Mouse (Mus musculus) cerebellum, adult 9-11 months (tissue): ENCODE measurements around the gene Bbs4.
"Not testable (repeated sequence)": the region's sequence is repeated elsewhere in the genome, so short reads cannot be mapped to it uniquely, and the experiment has no call there.

Experiments
- DNase-seq: peaks from one replicate; pipeline ENCODE4 v3.0.0; 2022

Bbs4 gene

GRCm38 (mm10) chr9:59353253-59353639, at the start of gene Bbs4:
Gene Bbs4, minus strand, starts transcription at chr9:59353508.
- peak; percentile 91 for DNase-seq

GRCm38 (mm10) chr9:59389086-59389485, 35.8 kb upstream of the Bbs4 start:
- DNase-seq = no peak

- no peak for DNase-seq
These were observed 35.0 kb upstream of the Bbs4 start for GRCm38 (mm10) chr9:59388311-59388710.

GRCm38 (mm10) chr9:59387461-59387860, 34.2 kb upstream of the Bbs4 start:
- DNase-seq = no peak

GRCm38 (mm10) chr9:59375626-59376025, 22.3 kb upstream of the Bbs4 start:
- no peak for DNase-seq

- no peak for DNase-seq
These were observed 16.3 kb upstream of the Bbs4 start for GRCm38 (mm10) chr9:59369646-59370045.

- no peak for DNase-seq
These were observed 15.9 kb upstream of the Bbs4 start for GRCm38 (mm10) chr9:59369220-59369619.

- DNase-seq = not testable (repeated sequence)
These were observed 7.2 kb upstream of the Bbs4 start for GRCm38 (mm10) chr9:59360487-59360886.

- DNase-seq = not testable (repeated sequence)
These were observed 4.7 kb upstream of the Bbs4 start for GRCm38 (mm10) chr9:59358041-59358440.

GRCm38 (mm10) chr9:59352586-59353252, 589 bp downstream of the Bbs4 start:
- DNase-seq = peak; percentile 9

- no peak for DNase-seq
These were observed 7.1 kb downstream of the Bbs4 start for GRCm38 (mm10) chr9:59346176-59346575.

- DNase-seq = no peak
These were observed 13.3 kb downstream of the Bbs4 start for GRCm38 (mm10) chr9:59340002-59340401.

- no peak for DNase-seq
These were observed 14.2 kb downstream of the Bbs4 start for GRCm38 (mm10) chr9:59339107-59339506.

- DNase-seq = no peak
These were observed 14.9 kb downstream of the Bbs4 start for GRCm38 (mm10) chr9:59338411-59338810.

GRCm38 (mm10) chr9:59337889-59338288, 15.4 kb downstream of the Bbs4 start:
- DNase-seq = no peak

- DNase-seq = no peak
These were observed 16.8 kb downstream of the Bbs4 start for GRCm38 (mm10) chr9:59336539-59336938.

GRCm38 (mm10) chr9:59330055-59330454, 23.3 kb downstream of the Bbs4 start:
- no peak for DNase-seq

GRCm38 (mm10) chr9:59324351-59324750, 29.0 kb downstream of the Bbs4 start:
- no peak for DNase-seq

- DNase-seq = no peak
These were observed 37.1 kb downstream of the Bbs4 start for GRCm38 (mm10) chr9:59316206-59316605.

GRCm38 (mm10) chr9:59311284-59311670, 42.0 kb downstream of the Bbs4 start:
- DNase-seq = no peak

GRCm38 (mm10) chr9:59310582-59311283, 42.6 kb downstream of the Bbs4 start:
- DNase-seq = no peak

GRCm38 (mm10) chr9:59307890-59308289, 45.4 kb downstream of the Bbs4 start:
- no peak for DNase-seq

- DNase-seq = no peak
These were observed 56.9 kb downstream of the Bbs4 start for GRCm38 (mm10) chr9:59296419-59296818.

GRCm38 (mm10) chr9:59292493-59292875, 60.8 kb downstream of the Bbs4 start:
- no peak for DNase-seq
